Mouse (Mus musculus) retina, postnatal 7 days (tissue): ENCODE results near the gene Rnf115.
"Not testable (repeated sequence)": the region's sequence is repeated elsewhere in the genome, so short reads cannot be mapped to it uniquely, and the experiment has no call there.

ENCODE experiments used
- DNase-seq: peaks from one replicate; pipeline ENCODE4 v3.0.0-alpha.2; 2012; ENCODE audit warnings: low read depth, low spot score

Rnf115 gene

DNA sequence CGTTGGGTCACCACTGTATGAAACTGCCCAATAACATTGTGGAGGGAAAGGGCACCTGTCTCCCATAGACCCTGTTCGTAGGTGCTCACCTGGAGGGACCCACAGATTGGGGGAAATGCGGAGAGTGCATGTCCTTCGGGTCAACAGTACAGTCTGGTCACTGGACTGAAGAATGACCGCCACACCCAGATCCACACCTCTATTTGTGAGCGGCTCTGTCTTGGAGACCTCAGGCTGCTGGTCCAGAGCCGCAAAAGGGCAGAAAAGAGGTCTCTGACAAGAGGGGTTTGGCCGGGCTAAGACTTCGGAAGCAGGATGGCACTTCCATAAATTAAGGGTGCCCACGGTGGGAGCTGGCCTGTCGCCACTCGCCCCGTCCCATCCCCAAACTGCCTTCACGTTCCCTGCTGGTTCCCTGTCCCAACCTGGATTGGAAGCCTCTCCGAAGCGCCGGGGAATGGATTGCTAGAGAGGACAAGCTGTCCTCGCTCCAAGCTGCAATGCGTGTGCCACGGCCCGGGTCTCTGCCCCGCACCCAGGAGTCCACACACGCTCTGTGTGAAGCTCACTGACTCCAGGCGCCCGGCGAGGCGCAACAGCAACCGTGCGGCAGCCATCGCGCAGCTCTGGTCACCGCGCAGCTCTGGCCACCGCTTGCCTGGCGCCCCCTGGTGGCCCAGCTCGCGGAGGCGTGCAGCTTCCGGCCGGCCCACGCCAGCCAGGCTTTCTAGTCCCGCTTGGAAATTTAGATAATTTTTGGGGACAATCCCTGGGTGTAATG, 19.4 kb upstream of the Rnf115 start, which contains the start of gene Nudt17:
Nudt17 (minus strand) TSS at position 660 of the 781 bp plus-strand sequence.
- peak; percentile 67 for DNase-seq

DNA sequence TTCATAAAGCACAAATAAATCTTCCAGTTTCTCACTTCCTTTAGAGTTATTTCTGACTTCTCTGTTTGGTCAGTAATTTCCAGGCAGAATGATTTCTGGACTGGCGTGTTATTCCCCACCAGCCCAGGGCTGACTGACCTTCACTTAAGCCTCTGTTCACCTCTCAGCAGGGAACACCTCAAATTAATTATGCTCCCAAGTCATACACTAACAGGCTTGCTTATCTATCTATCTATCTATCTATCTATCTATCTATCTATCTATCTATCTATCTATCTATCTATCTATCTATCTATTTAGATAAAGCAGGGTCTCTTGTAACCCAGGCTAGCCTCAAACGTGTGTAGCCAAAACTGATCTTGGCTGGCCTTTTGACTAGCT, 18.8 kb upstream of the Rnf115 start:
- no peak for DNase-seq

DNA sequence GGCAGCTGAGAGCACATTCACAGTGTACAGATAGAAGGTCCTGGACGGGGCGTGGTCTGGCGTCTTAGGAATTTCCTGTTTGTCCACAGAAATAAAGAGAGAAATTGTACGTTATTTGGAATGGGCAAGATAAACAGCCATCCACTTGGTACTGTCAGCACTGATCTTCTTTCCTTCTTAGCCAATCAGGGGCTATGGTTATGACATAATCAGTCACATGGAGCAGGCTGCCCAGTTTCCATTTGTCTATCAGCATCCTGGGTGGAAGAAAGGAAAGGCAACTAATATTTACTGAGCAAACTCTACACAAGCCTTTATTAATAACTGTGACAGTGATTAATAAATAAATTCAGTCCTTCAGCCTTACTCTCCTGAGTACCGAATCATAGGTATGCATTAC, 13.2 kb upstream of the Rnf115 start:
- no peak for DNase-seq

DNA sequence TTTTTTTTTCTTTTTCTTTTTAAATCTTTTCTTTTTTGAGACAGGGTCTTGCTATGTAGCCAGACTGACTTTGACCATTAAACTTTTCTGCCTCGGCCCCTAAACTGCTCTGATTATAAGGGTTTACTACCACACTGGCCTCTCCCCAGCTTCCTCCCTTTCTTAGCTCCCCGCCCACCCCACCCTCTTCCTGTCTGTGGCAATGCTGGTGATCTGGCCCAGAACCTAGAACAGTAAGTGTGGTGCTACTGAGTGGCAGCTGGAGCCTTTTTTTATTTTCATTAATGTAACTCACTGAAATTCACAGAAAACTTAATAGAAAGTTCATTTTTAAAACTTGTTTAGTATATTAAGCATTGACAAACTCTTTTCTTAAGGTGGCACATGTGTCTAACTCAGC, 11.6 kb upstream of the Rnf115 start:
- DNase-seq, result no peak

DNA sequence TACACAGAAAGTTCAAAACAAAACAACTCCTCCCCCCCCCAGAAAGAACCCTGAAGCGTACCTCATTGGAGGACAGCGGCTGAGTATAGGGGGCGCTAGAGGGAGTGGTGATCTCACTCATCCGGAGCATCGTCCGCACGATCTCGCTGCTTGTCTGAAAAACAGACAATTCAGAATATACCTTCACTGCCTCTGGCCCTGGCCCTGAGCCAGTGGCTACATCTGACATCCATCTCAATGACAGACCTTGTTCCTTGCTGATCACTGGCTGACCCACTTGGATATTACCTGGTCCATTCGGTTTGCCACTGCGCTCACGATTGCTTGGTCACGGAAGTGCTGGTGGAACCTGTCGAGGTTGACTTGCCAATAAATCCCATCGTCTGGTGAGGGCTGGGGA, 8.3 kb upstream of the Rnf115 start:
- DNase-seq, result no peak

DNA sequence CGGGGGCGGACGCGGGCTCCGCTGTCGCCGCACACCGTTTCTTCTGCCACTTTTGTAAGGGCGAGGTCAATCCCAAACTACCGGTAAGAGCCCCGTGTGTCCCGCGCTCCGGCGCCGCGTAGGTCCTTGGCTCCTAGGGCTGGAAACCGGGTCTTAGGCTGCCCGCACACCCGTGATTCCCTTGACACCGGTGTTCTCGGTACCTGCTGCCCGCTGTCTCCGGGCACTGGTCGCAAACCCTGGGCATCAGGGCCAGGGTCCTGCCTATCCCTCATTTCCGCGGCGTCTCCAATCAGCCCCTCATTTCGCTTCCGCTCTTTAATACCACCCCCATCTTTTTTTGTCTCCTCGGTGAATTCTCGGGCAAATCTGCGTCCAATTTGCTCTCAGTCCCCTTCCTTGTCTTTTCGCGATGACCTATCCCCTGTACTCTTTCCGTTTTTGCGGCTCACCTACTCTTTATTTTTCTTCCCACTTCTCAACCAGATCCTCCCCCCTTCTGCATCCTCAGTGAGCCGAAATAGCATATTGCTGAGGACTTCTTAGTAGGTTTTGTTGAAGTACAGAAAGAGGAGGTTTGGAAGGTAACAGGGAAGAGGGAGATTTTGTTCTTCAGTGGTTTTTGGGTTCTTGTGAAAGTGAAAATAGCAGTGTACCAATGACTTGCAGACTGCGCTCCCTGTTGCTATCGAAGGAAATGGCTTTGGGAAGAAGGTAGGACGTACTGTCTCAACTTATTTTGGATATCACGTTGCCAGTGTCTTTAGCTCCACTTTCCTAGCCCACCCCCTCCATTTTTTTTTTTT, 567 bp downstream of the Rnf115 start:
- no peak for DNase-seq

DNA sequence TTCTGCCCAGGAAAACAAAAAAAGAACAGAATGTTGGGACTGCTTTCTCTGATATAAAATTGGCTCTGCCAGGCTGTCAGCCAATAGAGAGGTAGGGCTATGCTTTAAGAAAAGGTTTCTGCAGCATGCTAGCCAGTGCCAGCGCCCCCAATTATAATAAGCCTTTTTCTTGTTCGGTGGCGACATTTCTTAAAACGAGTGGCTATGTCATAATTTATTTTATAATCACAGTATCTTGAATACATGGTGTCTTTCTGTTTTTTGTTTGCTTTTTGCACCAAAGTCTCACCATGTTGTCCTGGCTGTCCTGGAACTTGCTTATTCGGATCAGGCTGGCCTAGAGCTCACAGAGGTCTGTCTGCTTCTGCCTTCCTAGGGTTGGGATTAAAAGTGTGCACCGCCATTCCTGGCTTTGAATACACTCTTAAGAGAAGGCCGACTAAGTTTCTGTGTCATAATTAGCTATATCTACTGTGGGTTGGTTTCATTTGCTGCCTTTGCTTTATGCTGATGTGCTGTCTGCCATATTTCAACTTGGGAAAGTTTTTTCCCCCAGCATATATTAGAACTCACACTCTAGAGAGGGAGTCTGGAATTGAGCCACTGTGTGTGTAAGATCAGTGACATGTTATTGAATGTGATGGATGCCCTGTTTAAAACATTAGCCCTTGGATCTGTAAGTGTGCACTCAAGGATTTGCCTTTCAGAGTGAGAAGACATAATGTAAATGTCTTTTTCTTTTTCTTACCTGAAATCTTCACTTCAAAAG, 1.4 kb downstream of the Rnf115 start:
- DNase-seq, result no peak

DNA sequence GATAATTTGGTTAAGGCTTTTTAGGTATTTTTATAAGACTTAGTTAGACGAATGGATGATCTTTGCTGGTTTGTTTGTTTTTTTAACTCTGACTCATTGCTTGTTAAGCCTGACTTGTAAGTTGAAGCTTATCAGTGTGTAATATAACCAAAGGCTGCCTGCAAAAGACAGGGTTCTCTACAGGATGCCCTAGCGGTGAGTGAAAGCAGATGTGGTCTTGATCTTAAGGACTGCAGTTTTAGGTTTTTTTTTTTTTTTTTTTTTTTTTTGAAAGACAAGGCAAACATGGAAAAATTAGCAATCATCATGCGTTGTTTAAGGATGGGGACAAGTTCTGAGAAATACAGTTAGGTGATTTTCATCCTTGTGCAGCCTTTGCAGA, 1.9 kb downstream of the Rnf115 start:
- DNase-seq, result no peak

DNA sequence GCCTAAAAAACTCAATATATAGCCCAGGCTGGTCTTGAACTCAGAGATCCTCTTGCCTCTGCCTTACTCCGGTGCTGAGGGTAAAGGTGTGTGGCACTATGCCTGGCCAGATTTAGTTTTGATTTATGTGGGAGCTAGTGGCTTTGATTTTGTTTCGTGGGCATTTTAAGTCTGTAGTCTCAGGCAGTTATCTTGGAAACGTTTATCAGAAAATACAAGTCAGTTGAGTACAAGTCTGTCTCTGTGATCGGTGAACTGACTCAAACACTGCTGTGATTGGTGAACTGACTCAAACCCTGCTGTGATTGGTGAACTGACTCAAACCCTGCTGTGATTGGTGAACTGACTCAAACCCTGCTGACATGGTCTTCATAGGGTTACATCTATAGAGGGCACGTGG, 3.3 kb downstream of the Rnf115 start:
- DNase-seq, result no peak

DNA sequence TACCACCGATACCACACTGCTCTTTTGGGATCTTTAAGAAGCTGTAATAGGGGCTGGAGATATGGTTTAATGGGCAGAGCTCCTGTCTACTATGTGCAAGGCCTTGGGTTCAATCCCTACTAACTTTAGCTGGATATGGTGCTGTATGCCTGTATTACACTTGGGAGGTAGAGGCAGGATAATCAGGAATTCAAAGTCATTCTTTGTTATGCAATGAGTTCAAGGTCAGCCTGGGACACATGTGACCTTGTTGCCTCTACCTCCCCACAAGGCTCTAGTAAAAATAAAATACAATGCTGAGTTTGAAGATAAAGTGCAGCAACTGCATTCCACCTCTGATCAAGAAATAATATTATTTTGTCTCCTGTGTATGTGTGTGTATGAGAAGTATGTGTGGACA, 6.5 kb downstream of the Rnf115 start:
- DNase-seq, result no peak

DNA sequence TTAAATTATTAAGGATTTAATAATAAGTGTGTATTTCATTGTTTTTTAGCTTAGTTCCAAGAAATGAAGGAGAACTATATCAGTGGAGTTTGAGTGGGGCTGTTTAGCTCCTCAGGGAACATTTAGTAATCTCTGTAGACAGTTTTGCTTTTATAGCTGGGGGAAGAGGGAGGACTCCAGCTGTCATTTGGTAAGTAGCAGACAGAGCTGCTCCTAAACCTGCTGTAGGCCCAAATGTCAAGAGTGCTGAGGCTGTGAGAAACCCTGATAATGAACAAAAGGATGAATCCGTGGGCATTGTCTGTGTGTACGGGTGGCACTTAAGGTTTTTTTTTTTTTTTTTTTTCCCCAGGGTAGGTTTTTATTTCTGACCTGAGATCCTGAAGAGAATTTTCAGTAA, 7.7 kb downstream of the Rnf115 start:
- DNase-seq, result no peak

DNA sequence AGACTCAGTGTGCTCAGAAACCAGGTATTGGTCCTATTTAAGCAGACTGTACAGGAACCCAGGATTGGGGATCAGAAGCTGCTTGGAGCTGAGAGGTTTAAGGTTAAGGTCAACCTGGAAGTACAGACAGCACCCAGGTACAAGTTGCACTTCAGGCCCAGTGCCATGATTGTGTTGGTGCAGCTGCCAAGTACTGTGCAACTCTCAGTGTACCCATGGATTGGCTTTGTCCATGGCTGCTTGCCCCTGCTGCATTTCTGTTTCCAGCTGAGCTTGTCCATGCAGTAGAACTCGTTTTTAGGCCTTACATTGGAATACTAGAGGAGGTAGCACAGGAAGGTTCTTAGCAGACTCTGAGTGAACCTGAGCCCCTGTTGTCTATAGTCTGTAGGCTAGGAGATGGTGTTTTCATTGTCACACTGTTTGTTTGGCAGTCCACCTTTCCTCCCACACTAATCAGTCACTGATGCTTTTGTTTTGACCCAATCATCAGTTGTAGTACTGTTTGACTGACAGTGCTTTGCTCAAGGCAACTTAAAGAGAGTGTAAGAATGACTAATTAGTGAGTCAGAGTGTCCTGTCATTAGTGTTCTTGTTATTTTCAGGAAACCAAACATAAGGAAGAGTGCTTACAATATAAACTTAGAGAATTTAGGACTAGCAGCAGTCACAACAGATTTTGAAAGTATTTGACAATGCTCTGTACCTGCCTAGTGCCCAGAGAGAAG, 9.7 kb downstream of the Rnf115 start:
- no peak for DNase-seq

DNA sequence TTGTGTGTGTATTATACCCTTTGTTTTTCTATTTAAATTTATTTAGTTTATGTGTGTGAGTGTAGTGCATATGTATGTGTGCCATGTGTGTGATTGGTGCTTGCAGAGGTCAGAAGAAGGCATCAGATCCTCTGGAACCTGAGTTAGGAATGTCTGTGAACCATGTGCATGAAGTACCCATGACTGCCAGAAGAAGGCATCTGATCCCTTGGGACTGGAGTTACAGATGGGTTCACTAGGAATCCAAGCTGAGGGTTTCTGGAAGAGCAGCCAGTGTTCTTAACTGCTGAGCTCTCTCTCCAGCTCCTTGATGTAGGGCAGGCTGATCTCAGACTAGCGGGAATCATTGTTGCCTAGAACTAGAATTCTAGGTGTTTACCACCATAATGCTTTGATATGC, 10.5 kb downstream of the Rnf115 start:
- DNase-seq, result no peak

DNA sequence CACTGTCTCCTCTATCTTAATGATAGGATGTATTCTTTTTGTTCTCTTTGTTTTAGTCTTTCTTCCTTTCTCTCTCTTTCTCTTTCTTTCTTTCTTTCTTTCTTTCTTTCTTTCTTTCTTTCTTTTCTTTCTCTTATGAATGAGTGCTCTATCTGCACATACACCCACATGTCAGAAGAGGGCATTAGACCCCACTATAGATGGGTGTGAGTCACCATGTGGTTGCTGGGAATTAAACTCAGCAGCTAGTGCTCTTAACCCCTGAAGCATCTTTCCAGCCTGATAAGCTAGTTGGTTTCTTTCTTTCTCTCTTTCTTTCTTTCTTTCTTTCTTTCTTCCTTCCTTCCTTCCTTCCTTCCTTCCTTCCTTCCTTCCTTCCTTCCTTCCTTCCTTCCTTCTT, 12.8 kb downstream of the Rnf115 start:
- DNase-seq, result not testable (repeated sequence)

DNA sequence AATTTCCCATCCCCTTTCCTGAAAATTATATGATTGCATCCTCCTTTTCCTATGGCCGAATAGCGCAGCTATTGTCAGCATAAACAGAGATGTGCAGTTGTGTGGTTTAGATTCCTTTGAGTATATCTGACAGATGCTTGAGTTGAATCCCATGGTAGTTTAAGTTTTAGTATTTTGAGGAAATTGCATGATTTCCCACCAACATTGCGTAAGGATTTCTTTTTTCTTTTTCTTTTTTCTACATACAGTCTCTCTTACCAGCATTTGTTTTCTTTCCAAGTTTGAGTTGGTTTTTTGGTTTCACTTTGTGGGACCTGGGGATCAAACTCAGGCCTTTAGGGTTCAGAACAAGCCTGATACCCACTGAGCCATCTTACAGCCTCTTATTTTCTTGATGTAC, 16.9 kb downstream of the Rnf115 start:
- DNase-seq, result no peak

DNA sequence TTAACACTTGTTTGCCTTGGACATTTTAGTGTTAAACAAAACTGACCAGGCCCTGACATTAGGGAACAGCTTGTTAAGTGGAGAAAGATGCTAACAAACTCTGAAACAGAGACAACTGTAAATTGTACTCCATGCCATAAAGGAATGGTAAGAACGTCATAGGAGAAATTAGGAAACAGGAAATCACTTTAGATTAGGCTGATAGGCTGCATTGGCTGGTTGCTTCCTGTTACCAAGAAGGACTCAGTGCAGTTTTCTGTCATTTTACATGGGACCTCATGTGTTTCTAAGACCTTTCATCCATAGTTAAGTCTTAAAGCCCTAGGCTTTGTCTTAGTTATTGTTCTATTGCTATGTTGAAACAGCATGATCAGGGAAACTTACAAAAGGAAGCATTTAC, 19.4 kb downstream of the Rnf115 start:
- DNase-seq, result no peak

DNA sequence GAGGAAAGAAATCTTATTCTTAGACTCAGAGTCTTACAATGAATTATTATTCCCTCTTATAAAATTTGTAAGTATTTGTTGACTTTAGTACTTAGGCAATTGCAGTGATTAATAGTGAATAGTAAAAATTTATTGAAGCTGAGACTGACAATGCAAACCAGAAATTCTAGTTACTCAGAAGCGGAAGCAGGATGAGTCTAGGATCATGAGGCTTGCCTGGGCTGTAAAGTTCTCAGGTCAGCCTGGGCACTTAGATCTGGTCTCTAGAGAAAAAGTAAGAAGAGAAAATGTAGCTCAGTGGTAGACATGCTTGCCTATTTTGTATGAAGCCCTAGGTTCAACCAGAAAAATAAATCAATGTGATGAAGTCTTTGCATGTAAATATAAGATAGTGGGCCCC, 28.5 kb downstream of the Rnf115 start:
- DNase-seq, result no peak

DNA sequence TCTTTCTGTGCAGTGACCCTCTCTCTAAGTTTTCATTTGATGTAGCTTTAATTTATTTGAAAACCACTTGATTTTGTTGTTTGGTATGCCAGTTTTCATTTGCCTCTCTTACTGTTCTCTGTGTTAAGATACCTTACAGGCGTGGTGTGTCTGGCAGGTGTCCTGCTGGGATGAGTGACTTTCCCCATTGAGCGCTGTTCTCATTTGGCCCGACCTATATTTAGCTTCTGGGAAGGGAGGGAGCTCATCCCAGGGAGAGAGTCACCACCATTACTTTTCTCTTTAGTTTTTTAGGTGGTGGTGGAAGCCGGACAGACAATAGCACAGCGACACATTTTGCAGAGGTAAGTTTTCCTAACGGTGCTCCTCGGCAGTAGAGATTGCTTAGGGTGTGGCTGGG, 30.2 kb downstream of the Rnf115 start:
- no peak for DNase-seq

DNA sequence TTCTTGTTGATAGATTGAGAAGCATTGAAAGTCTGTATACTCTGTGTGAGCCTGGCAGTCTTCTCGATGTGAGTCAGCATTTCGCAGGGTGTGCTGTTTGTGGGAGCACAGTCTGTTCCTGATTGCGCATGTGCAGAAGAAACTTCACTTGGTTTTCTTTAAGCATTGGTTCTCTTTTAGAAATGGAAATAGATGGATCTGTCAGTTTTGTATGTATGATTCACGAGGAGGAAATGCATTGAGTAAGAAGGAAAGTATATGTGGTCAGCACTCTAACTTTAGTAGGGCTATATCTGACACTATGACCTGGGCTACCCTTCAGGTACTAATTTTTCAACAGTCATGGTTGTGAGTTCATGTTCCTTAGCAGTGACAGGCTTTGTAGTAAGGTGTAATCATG, 32.2 kb downstream of the Rnf115 start:
- no peak for DNase-seq

DNA sequence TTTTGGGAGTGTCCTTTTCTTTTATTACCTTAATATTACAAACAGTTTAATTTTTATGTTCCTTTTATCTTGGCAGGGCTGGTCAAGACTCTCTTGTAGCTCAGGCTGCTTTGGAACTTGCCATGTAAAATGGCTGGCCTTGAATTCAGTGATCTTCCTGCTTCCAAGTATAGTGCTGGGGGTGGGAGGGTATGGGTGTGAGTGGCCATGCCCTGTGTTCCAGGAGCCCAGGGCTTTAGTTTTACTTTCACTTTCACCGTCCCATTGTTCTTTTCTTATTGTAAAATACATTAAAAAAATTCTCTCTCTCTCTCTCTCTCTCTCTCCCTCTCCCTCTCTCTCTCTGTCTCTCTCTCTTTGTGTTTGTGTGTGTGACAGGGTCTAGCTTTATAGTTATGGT, 37.1 kb downstream of the Rnf115 start:
- DNase-seq, result no peak

DNA sequence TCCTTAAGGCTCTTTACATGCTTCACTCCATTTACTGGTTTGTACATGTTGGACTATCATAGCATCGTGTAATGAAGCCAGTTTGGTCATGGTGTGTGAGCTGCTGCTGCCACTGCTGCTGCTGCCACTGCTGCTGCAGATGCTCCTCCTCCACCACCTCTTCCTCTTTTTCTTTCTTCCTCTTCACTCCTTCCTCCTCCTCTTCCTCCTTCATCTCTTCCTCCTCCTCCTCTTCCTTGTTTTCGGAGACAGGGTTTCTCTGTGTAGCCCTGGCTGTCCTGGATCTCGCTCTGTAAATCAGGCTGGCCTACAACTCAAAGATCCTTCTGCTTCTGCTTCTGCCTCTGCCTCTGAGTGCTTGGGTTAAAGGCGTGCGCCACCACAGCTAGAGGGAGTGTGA, 42.5 kb downstream of the Rnf115 start:
- no peak for DNase-seq

DNA sequence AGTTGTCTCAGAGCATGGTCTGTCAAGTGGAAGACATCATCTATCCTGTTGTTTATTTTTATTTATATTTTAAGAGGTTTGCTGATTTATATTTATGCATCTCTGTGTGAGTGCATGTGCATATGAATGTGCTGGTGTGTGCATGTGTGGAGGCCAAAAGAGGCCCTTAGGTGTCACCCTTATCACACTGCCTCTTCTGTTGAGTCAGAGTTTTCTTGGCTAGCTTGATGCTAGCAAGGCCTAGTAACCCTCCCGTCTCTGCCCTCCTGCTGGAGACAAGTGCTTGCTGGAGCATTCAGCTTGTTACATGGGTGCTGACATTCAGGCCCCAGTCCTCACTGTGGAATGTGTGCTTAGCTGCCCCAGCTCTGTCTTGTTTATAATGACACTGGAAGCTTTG, 45.5 kb downstream of the Rnf115 start:
- DNase-seq, result no peak
